Mouse (Mus musculus): Measurements from ENCODE around the gene Olfr60.

DNA sequence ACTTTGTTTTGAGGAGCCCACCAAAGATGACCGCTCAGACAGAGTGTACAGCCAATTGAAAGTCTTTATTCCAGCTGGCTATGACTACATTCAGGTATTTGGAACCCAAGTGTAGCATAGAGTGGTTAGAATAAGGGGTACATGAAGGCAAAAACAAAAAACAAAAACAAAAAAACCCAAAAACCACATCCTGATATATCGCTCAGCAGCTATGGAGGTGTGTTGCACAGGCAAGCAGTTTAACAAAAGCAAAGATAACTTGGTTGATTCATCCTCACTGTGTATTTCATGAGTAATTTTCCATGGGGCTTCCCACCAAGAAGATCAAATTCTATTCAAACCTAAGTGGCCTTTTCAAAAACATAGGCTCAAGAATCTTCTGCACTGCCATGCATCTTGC, 15.4 kb upstream of the Olfr60 start:
- TF ChIP-seq CTCF (IDR thresholded peaks at IDR 0.05; ENCODE audit: insufficient read depth, low read depth, low read length) (no peak), POLR2A (IDR thresholded peaks at IDR 0.05; ENCODE audit: insufficient read depth, low read depth, low read length) (no peak)

Data from olfactory bulb, adult 2 months (tissue).